Mouse (Mus musculus): Measurements from ENCODE around the gene Gas7.

DNA sequence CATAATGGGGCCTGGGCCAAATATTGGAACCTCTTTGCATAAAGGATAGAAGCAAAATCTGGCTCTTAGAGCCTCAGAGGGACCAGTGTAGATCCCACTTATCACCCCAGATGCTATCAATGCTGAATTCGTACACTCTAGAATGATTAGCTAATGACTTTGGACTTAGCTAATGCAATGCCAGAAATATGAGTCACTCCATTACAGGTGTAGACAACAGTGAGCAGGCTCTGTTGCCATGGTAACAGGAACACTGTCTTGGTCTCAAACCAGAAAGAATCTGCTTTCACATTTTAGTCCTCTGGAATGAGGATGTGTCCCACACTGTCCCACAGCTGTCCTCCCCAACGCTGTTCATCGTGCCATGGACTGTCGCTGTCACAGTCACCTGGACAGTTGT lies 94.1 kb downstream of the Gas7 start:
- TF ChIP-seq CTCF (IDR thresholded peaks at IDR 0.05; ENCODE audit: control insufficient read depth, insufficient read depth, insufficient replicate concordance, low read depth, low read length) = no peak
- TF ChIP-seq POLR2A (IDR thresholded peaks at IDR 0.05; ENCODE audit: control insufficient read depth, low read depth, low read length) = no peak
